Mouse (Mus musculus) NIH3T3 (cell line): ENCODE data around the gene Six2.
"Not testable (repeated sequence)": the region's sequence is repeated elsewhere in the genome, so short reads cannot be mapped to it uniquely, and the experiment has no call there.

ENCODE experiments used
- DNase-seq: peaks from one replicate; pipeline ENCODE4 v3.0.0-alpha.2; 2012; ENCODE audit warnings: low read depth

Gene Six2

DNA sequence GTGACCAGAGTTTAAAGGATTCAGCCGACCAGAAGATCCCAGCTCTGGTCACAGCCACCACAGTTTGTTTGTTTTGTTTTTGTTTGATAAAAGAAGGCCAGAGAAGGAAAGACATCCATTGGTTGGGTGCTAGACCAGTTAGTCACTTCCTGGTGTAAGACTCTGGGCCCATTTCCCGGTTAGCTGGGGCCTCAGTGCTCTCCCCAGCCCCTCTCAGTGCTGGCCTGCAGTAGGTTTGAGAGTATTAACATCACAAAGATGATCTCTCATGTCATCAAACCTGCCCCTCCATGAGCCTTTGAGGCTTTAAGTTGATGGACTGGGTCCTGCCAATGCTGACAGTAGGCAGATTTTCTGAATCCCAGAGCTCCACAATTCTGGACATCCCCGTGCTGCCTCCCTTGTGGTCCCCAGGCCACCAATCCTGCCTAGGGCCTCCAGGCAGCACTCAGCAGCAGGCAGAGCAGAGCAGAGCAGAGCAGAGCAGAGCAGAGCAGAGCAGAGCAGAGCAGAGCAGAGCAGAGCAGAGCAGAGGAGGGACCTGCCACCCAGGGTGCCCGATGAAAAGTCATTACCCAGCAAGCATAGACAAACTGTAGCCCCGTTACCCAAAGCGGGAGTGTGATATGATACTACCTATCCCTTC, 2.4 kb upstream of the Six2 start:
- DNase-seq: no peak

DNA sequence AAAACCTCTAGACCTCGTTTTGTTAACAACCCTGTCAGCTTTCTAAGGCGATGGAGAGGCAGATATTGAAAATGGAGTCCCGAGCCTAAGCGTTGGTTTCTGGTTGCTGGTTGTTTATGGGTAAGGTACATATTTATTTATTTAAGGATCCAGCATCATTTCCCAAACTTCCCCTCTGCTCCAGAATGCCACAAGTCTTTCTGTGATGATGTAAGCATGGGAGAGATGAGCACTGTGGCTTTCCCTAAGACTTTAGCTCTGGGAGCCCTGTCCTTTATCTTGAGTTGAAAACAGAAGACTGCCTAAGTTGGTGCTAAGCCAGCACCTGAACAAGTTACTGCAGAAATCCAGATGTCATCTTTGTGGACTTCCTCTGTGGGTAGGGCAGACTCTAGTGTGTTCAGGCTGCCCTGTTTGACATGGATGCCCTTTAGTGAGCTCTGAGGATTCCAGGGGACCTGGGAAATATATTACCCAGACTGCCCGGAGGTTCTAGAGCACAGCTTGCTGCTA, 1.8 kb upstream of the Six2 start:
- DNase-seq: no peak

DNA sequence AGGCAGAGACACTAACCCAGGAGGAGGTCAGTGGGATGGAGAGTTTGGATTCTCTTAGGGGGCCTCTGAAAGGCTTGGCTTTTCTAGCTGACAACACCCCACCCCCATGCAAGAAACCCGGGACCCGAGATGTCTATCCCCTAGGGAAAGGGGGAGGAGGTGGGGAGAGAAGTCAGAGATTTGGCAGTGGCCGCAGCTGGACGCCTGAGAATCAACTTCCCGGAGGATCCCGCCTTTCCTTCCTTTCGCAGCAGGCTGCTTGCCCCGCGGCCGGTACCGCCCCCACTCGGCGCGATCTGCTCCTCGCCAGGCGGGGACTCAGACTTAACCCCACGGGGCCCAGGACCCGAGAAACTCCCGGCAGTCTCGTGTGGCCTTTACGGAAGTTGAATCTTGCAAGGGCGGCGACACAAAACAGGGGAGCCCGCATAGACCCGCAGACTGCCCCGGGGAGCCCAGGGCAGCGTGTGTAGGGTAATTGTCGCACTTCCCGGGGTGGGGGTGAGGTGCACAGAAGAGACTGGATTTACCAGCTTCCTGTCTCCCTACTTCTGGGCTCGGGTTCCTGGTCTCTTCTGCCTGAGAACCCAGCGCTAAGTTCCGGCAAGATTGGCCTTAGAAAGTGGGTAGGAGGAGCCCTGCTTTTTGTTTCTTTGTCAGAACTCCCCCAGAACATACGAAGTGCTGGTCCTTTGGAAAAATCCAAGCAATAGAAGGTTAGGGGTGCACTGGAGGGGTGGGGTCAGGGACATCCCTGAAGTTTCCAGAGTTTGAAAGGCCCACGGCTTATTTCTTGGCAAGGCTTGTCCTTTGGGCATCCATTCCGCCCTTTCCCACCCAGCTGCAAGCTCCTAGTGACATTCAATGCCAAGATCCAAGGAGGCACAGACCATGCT, 1.1 kb upstream of the Six2 start:
- no peak for DNase-seq

DNA sequence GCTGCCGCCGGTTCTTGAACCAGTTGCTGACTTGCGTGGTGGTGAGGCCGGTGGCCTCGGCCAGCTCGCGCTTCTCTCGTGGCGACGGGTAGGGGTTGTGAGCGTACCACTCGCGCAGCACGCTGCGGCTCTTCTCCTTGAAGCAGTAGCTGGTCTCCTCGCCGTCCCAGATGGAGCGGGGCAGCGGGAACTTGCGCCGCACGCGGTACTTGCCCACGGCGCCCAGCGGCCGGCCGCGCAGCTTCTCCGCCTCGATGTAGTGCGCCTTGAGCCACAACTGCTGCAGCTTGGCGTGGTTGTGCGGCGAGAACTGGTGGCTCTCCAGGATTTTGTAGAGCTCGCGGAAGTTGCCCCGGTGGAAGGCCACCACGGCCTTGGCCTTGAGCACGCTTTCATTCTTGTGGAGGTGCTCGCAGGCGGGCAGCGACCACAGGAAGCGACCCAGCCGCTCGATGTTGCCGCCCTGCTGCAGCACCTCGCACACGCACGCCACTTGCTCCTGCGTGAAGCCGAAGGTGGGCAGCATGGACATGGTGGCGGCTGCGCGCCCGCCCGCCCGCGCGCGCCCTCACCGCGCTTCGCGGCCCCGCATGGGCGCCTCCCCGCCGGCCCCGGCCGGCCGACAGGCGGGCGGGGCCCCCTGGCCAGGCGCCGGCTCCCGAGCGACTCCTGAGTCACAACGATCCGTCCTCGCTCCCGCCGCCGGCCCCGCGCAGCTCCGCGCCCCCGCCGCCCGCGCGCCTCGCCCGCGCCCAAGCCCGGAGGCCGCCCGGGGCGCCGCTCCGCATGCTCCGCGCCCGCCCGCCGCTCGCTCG, 446 bp downstream of the Six2 start:
- DNase-seq: no peak

DNA sequence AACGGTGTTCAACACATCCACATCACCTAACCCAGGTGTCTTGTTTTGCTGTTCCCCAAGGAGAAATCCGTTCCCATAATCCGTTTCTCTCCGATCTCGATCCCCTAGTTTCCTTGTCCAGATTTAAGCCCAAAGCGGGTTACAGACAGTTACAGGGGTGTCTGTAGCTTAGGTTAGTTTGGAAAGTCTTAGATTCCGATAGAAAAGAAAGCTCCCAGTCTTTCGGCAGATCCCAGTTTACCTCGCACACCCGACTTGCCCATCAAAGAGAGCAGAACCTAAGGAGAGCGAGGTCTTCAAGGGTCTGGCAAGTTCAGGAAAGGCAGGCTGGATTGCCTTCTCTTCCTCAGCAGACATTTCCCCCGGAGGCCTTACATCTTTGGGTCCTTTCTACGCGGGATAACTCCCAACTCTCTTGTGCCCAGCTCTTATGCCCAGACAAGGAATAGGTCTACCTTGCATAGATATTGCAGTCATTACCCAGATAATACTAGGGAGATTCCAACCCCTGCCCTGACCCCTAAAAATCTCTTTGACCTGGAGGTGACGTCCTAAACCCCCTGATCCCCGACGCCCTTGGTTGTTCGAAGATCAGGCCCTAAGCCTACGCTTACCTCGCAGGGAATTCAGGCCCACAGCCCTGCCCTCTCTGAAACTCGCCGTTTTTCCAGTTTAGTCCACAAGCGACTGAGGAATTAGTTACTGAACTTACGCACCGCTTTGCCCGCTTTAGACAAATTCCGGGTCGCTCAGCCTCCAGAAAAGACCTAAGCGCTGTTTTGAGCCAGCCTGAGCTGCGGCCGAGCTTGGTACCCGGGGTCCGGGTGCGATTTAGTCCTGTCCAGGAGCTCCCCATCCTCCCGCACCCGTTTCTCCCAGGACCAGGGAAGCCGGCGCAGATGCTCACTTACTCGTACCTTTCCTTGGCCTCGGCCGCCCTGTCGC, 1.3 kb downstream of the Six2 start:
- no peak for DNase-seq

DNA sequence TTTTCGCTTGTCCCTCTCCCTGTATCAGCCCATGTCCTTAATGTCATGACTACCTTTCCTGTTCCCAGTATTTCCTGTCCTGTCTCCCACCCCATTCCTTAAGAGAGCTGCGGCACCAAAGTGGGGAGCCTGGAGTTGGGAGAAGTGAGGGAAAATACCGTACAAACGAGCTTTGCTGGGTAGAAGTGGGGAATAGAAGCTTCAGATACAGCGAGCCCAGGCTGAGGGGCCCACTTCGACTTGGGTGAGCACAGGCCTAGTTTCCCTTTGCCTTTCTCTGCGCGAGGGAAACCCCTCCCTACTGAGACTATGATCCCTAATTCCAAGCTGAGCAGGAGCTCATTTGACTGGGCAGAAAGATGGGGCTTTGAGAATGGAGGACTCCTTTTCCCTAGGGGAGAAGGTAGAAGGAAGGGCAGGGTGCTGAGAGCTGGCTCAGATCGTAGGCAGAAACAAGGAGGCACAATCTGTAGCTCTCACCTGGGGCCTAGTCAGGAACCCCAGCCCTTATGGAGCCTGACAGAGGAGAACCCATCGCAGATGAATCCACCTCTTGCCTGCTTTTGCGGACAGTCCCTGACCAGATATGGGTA, 2.3 kb downstream of the Six2 start:
- no peak for DNase-seq

DNA sequence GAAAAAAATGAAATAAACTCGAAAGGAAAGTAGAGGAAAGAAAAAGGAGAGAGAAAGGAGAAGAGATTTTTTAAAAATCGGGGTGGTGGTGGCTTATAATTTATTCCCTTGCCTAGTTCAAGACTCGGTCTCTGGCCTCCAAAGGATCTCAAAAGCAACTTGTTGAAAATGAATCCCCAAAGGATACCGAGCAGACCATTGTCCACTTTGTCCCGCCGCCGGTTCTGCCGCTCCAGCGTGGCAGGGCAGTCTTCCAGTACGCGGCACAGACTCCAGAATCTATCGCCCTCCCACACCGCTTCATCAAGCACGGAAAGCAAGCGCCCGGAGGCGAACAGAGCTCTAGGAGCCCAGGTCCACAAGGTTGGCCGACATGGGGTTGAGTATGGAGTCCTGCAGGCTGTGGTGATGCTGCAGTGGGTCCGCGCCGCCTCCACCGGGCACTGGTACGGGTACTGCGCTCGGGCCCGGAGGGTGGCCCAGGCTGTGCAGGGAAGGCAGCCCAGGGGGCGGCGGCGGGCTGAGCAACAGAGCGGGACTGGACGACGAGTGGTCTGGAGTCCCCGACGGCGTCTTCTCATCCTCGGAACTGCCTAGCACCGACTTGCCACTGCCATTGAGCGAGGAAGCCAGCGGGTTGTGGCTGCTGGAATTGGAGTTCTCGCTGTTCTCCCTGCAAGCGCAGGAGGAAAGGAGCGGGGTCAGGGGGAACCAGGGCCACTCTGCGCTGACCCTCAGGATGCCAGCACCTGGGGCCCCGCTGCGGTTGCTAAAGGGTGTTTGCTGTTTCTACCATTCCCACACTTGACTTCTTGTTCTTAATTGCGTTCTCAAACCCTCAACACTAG, 3.0 kb downstream of the Six2 start:
- no peak for DNase-seq

DNA sequence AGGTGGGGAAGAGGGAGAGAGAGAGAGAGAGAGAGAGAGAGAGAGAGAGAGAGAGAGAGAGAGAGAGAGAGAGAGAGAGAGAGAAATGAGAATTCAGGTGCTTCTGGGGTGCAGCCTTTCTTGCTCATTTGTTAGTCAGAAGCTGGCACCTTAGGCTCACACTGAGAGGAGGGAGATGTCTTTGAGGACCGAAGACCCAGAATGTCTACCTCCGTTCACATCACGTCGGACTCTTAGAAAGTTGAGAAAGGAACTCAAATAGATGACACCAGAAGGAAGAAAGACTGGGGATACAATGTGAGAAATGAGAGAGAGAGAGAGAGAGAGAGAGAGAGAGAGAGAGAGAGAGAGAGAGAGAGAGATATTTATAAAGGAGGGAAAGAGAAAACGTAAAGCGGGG, 3.6 kb downstream of the Six2 start:
- DNase-seq: not testable (repeated sequence)

DNA sequence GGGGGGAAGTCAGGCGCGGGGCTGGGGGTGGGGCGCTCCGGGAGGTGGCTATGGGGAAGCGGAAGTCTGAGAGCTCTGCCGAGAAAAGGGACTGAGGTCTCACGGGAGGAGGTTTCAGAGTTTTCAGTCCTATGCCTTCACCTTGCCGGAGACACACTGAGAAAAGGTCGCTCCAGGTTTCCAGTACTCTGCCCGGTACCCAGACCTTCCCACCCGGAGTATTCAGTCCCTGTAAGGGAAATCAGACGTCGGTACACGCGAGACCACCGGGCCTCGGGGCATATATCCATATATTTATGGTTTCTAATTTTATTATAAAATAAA, 4.1 kb downstream of the Six2 start:
- DNase-seq: no peak

DNA sequence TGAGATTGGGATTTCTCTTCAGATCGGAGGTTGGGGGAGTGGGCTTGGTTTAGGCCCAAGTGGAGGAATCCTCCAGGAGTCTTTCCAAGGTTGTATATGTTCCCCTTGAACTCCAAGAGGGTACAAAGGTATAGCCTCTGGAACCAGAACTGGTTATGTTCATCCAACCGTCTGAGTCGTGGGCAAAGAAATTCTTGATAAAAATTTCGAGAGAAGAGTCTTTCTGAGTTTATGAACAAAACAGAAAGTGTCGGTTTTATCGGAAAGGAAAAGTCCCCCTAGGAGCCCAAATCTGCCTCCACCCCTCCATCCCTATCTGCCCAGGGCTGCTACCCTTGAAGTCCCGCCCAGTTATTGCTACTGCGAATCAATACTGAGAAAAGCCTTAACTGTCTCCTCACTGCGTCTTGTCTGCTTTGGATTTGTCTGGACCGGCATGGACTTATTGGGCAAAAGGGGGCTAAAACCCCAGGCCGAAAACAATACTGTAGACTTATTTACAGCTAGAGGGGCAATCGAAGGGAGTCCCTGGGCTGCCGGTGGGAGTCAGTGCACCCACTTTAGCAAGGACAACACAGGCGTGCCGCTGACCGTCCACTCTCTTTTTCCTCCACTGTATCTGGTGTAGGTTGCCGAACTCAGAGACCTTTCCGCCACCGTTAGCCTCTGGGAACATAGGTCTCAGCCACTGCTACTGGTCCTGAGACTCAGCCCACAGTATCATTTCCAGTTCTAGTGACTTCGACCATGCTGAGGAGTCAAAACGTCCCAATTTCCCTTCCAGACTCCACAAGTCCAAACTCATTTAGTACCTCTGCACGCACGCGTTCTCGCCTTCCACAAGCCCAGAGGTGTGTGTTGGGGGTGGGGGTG, 4.7 kb downstream of the Six2 start:
- DNase-seq: no peak

DNA sequence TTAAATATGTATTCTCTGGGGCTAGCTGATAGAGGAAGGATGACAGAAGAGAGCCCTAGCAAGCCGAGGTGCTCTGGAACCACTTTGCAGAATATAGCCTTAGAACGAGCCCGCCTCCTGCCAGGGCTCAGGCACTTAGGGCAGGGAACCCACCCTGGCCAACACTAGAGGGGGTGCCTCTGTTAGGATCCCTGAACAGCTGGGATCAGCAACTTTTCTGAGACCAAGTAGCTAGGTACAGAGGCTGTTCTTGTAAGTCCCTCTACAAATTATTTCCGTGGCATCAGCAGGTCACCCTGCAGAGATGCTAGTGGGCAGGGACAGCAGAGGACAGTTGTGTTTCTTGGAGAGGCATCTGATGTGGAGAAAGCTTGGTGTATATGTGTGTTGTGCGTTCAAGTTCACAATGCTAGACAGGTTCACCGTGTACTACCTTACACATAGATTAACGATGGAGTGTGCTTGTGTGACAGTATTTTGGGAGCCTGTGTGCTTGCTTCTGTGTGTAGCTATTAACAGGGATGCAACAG, 5.8 kb downstream of the Six2 start:
- DNase-seq: no peak

DNA sequence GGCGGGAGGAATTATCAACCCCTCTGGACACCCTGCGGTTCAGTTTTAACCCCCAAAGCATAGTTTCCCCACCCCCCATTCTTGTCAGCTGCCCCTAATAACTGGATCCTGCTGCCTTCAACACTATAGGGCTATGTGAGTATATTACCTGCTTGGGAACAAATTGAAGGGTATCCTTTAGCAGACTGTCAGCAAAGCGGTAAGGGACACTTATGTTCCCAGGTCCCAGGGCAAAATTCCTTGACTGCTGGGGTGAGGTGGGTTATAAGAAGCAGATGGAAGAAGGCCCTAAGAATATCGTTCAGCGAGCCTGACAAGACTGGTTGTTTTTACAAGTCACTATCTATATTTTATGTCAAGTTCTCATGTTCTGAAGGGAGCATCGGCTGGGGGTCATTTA, 6.3 kb downstream of the Six2 start:
- DNase-seq: no peak

DNA sequence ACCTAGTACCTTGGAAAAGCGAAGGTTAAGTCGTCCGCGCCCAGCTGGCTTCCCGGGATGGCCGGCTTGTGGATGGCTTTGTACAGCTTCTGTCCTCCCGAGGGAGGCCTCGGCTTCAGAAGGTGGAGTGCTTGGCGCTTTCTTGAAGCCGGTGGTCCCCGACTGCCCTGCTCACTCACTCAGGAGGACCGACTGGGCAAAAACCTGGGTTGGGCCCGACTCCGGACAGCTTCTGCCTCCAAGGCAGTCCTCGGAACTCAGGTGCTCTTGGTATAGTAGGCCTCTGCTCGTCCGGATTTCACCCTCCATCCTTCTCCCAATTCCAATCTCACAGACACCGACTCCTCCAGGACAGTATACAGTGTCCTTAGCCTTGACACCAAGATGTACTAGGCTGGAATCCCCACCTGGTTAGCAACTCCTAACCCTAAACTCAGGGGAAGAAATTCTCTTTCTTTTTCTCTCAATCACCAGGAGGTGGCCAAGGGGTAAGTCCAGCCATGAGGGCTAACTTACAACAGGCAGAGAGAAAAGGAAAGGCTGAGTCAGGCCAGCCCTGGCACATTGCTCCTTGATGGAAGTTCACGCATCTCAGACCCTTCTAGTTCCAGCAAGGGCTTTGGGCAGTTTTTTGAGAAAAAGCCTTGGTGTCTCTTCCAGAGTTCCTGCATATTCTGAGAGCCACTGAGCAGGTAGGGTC, 7.1 kb downstream of the Six2 start:
- DNase-seq: no peak

DNA sequence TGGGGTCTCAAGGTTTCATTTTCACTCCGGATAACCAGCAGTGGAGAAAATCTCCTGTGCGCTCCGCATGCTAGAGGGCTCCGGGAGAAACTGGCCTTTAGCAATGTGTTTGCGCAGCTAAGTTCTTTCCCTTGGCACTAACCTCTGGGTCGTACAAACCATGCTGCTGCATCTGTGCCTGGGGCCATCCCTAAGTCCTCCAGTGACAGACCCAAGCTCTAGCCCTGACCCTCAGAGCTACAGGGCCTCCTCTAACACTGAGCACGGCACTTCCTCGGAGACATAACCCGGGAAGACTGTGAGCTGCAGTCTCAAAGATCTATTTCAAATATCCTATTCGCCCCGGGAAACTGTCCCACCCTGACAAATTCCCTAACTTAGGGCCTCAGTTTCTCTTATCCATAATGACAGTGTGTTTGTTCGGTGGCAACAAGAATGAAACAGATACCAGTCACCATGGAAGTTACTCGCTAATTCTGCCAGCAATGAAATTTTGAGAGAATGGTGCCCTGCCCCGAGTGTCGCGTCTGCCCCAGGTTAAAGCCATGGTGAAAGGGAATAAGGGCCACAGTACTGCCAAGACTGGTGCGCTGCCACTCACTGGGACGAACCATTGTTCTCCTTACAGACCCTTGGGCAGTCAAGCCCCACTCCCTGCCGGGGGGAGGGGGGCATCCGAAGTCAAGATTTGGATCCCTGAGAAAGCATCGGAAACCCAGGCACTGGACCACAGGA, 7.8 kb downstream of the Six2 start:
- DNase-seq: no peak

DNA sequence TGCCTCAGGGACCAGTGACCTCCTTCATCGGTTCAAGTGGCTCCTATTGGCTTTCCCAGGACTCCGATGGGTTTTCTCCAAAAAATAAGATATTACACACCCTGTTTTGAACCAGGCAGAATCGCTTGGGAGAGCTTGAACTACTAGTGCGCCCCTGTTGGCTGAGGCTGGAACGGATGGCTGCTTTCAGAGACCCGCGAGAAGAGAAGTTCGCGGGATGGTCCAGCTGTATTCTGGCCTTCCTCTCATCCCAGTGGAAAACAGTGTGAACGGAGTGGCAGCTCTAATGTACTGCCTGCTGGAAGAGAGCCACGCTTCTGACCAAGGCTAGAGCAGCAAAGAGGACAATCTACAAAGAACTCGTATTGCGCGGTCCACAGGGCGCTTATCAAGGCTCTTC, 8.4 kb downstream of the Six2 start:
- DNase-seq: no peak

DNA sequence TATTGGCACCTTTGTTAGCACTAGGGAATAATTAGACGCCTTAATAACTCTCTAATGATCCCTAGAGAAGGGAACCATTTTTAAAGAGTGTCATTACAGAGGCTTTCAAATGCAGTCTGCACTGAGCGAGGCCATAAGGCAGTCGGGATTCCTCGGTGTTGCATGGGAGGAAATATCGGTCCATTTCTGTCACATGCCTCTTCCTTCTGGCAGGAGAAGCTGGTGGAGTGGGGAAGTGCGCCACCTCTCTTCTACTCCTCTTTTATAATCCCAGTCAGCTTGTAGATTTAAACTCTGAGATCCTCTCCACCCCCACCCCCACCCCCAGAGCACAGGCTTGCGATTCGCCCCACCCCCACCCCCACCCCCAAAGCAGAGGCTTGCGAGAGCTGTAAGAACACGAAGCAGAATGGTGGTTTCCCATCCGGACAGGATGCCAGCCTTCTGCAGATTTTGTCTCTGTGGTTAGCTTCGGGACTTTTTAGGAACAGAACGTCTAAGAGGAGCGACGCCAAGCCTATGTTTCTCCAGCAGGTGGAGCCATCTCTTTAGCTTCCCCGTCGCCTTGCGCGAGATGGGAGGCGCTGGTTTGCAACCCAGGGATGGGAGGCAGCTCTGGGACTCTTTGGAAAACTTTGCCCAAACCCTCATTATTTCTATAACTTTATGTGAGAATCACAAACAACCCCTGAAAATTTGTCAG, 23.3 kb downstream of the Six2 start:
- peak; percentile 89 for DNase-seq

DNA sequence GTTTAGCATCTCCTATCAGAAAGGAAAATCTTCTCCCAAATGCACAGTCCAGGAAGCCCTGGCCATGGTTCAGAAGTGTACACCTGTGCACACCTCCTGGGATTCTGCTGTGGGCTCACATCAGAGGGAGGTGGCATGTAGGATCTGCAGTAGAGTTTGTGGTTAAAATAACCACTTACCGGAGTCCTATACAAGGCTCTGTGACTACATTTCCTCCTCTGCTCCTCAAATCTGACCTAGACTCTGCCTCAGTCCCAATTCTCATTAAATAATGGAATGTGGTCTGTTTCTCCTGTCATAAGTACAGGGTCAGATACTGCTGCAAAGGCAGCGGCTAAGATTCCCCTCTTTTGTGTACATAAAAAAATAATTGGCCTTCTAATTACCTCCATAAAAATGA, 23.9 kb downstream of the Six2 start:
- DNase-seq: no peak
